Mouse (Mus musculus): ENCODE measurements at regions not wholly inside any gene's neighbourhood (a gene's known extent, or its start where the extent isn't known, plus 50 kb on each side); places are given as distances from the start of the nearest gene placed in this dataset.

GRCm38 (mm10) chr12:78137196-78137595 lies 56.8 kb upstream of the Gm6657 start:
- Histone ChIP-seq H3K9me3 (no peaks in the 10 kb centered on the region), H3K4me2 (no peak overlapping the region), H3K9ac (no peak overlapping the region), H3K4me1 (peaks cover 6% of the 10 kb centered on the region), H3K36me3 (no peaks in the 10 kb centered on the region), H3K4me3 (no peak overlapping the region), H3K27ac (no peak overlapping the region), H3K27me3 (no peaks in the 10 kb centered on the region)
- no peak for ATAC-seq (ENCODE audit: borderline replicate concordance, extremely low read depth, low FRiP score, low TSS enrichment)
- 74% methylated on average over 3 of the region's 3 CpGs for WGBS

GRCm38 (mm10) chr12:78138467-78138866 lies 55.6 kb upstream of the Gm6657 start:
- no peaks in the 10 kb centered on the region for H3K9me3 ChIP-seq
- H3K36me3 ChIP-seq = no peaks in the 10 kb centered on the region
- WGBS = 82% methylated on average over 1 of the region's 1 CpGs

More at GRCm38 (mm10) chr12:78138467-78138866, 55.6 kb upstream of the Gm6657 start:
- no peaks in the 10 kb centered on the region for H3K4me1 ChIP-seq
- no peak overlapping the region for H3K4me2 ChIP-seq
- ATAC-seq (ENCODE audit: borderline replicate concordance, extremely low read depth, low FRiP score, low TSS enrichment) = no peak
- no peak overlapping the region for H3K4me3 ChIP-seq
- H3K27ac ChIP-seq = no peak overlapping the region
- H3K27me3 ChIP-seq = no peaks in the 10 kb centered on the region
- H3K9ac ChIP-seq = no peak overlapping the region
